Mouse (Mus musculus) limb, embryonic 12.5 days (tissue): ENCODE data around the gene Man1c1. TPM values are rescaled to one million over a fixed set of nuclear protein-coding genes. Genes with fewer than 3 reads are reported as not detected.

ENCODE experiments used
- ATAC-seq: fragments of 200-750 bp; cut with Nextera tagmentation; 2 replicates; pipeline ENCODE4 v1.8.0; 2017; ENCODE audit warnings: low read depth, moderate TSS enrichment; ENCODE audit not compliant: insufficient number of reproducible peaks, insufficient read depth, low FRiP score, low TSS enrichment
- H3K27ac ChIP-seq: fragments of 300-500 bp; sonication (generic); 2 replicates; pipeline ENCODE4 v1.5.1; 2016; ENCODE audit warnings: mild to moderate bottlenecking, moderate library complexity
- H3K27me3 ChIP-seq: fragments of 300-500 bp; sonication (generic); 2 replicates; pipeline ENCODE4 v1.6.1; 2016; ENCODE audit warnings: mild to moderate bottlenecking, moderate library complexity
- H3K36me3 ChIP-seq: fragments of 300-500 bp; sonication (generic); 2 replicates; pipeline ENCODE4 v1.6.1; 2016; ENCODE audit warnings: mild to moderate bottlenecking, moderate library complexity
- H3K4me1 ChIP-seq: fragments of 300-500 bp; sonication (generic); replicated peaks from 2 replicates; pipeline ENCODE4 v1.6.1; 2016
- H3K4me2 ChIP-seq: fragments of 300-500 bp; sonication (generic); 2 replicates; pipeline ENCODE4 v1.6.1; 2016; ENCODE audit warnings: mild to moderate bottlenecking, moderate library complexity
- H3K4me3 ChIP-seq: fragments of 300-500 bp; sonication (generic); replicated peaks from 2 replicates; pipeline ENCODE4 v1.5.1; 2016; ENCODE audit warnings: mild to moderate bottlenecking
- H3K9ac ChIP-seq: fragments of 300-500 bp; sonication (generic); replicated peaks from 2 replicates; pipeline ENCODE4 v1.6.1; 2016; ENCODE audit warnings: mild to moderate bottlenecking, moderate library complexity
- H3K9me3 ChIP-seq: fragments of 300-500 bp; sonication (generic); 2 replicates; pipeline ENCODE4 v1.6.1; 2016; ENCODE audit warnings: mild to moderate bottlenecking, moderate library complexity
- WGBS: fragments of 180-500 bp; shearing (Covaris S2); methylation state at CpG from one replicate; pipeline ENCODE4 v1.1.7; 2016; 5-methylcytosine and 5-hydroxymethylcytosine counted together
- polyA plus RNA-seq: library from polyadenylated mRNA; unstranded; fragments of >200 nt; fragmentation: Nextera tagmentation; extraction: Ambion mirVana; gene quantifications from 2 replicates; pipeline ENCODE4 v1.2.1, GENCODE M21; 2016

The Man1c1 gene
- polyA plus RNA-seq, 1 experiment from 2014 or later = 2.9 TPM

DNA sequence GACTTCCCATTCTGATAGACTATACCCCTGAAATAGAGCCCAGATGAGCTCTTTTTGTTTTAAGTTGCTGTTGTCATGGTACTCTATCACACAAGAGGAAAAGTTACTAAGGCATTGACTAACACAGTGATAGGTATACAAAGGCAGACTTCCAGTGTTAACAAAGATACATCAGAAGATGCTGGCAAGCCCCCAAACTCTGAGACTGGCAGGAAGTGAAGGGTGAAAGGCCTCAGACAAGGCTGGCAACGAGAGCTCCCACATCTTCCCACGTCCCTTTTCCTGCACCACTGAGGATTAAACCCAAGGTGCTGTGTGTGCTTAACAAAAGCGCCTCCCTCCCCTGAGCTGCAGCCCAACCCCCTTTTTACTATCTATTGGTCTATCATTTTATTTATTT lies 19.2 kb upstream of the Man1c1 start:
- H3K9ac ChIP-seq = no peak overlapping the region
- H3K4me3 ChIP-seq = no peak overlapping the region
- no peaks in the 10 kb centered on the region for H3K36me3 ChIP-seq
- 78% methylated on average over 3 of the region's 3 CpGs for WGBS
- no peaks in the 10 kb centered on the region for H3K4me1 ChIP-seq
- H3K4me2 ChIP-seq = no peak overlapping the region
- ATAC-seq = no peak
- H3K27me3 ChIP-seq = no peaks in the 10 kb centered on the region
- no peaks in the 10 kb centered on the region for H3K9me3 ChIP-seq
- H3K27ac ChIP-seq = no peak overlapping the region

DNA sequence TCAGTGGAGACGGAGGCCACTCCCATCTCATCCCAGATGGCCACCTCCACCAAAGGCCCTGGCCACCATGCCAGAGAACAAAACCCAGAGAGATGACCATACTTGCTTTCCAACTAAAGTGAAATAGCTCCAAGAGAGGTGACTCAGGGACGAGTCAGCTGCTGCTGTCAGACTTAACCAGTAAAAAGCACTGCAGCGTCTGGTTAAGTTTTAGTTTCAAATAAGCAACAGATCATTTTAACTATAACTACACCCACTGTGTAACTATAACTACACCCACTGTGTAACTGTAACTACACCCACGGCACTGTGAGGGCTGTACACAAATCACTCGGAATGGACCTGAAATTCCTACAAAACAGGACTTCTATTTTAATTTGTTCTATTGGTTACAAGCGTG lies 17.0 kb upstream of the Man1c1 start:
- no peak overlapping the region for H3K4me3 ChIP-seq
- no peak for ATAC-seq
- no peaks in the 10 kb centered on the region for H3K9me3 ChIP-seq
- H3K36me3 ChIP-seq = no peaks in the 10 kb centered on the region
- no peaks in the 10 kb centered on the region for H3K27me3 ChIP-seq
- no peak overlapping the region for H3K4me2 ChIP-seq
- no peak overlapping the region for H3K27ac ChIP-seq
- H3K9ac ChIP-seq = no peak overlapping the region
- no peaks in the 10 kb centered on the region for H3K4me1 ChIP-seq
- 85% methylated on average over 6 of the region's 6 CpGs for WGBS

DNA sequence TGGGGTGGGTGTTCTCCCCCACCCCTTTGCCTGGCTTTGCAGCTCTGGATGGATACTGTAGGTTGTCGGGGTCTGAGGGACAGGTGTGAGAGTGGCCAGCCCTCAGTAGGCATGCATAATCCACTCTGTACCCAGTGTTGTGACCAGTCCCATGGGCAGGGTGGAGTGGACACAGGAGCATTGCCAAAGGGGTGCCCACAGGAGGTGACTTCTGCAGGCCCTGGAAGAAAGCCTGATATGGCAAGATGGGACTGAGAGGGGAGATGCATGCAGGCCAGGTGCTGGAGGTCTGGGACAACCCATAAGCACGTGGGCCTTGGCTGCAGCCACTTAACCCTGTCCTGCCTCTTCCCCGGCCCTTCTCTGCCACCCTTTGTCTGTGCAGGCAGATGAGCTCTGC lies 16.3 kb upstream of the Man1c1 start:
- ATAC-seq = no peak
- Histone ChIP-seq H3K4me2 (no peak overlapping the region), H3K36me3 (no peaks in the 10 kb centered on the region), H3K4me1 (no peaks in the 10 kb centered on the region), H3K9me3 (no peaks in the 10 kb centered on the region), H3K27me3 (no peaks in the 10 kb centered on the region), H3K27ac (no peak overlapping the region), H3K4me3 (no peak overlapping the region), H3K9ac (no peak overlapping the region)
- WGBS = 68% methylated on average over 3 of the region's 3 CpGs

DNA sequence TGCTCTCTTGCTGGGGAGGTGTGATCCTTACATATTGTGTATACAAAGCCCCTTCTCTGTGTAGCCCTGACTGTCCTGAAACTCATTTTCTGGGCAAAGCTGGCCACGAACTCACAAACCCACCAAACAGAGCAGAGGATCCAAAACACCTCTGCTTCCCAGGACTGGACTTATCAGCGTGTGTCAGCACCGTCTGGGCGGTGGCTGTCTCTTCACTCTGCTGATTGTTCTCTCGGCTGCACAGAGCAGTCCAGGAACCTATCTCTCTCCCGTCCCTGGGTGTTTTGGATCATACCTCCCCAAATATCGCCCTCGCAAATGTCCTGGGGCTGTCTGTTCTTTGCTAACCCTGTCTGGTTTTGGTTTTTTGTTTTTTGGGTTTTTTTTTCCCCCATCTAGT lies 15.4 kb upstream of the Man1c1 start:
- Histone ChIP-seq H3K4me1 (no peaks in the 10 kb centered on the region), H3K4me2 (no peak overlapping the region), H3K36me3 (no peaks in the 10 kb centered on the region), H3K27ac (no peak overlapping the region), H3K4me3 (no peak overlapping the region), H3K27me3 (no peaks in the 10 kb centered on the region), H3K9ac (no peak overlapping the region), H3K9me3 (no peaks in the 10 kb centered on the region)
- 75% methylated on average over 8 of the region's 8 CpGs for WGBS
- no peak for ATAC-seq

- H3K9ac ChIP-seq = no peak overlapping the region
Observed at GRCm38 (mm10) chr4:134713937-134714336, 9.8 kb upstream of the Man1c1 start.

GRCm38 (mm10) chr4:134705311-134705710 lies 1.2 kb upstream of the Man1c1 start:
- Histone ChIP-seq H3K9ac (no peak overlapping the region; the same call in 1 of the 2 replicates), H3K4me3 (peak overlapping the region; percentile 64; the same call in 1 of the 2 replicates), H3K4me1 (peaks cover 31% of the 10 kb centered on the region), H3K4me2 (peak overlapping the region; percentile 99), H3K27ac (no peak overlapping the region), H3K9me3 (no peaks in the 10 kb centered on the region), H3K36me3 (no peaks in the 10 kb centered on the region), H3K27me3 (peaks cover 37% of the 10 kb centered on the region)
- 16% methylated on average over 5 of the region's 5 CpGs for WGBS
- ATAC-seq = no peak

More at GRCm38 (mm10) chr4:134713937-134714336, 9.8 kb upstream of the Man1c1 start:
- Histone ChIP-seq H3K27ac (no peak overlapping the region), H3K9me3 (no peaks in the 10 kb centered on the region), H3K4me1 (peaks cover 5% of the 10 kb centered on the region; the same call in 1 of the 2 replicates), H3K4me2 (peak overlapping the region; percentile 37; the same call in 1 of the 2 replicates), H3K36me3 (no peaks in the 10 kb centered on the region), H3K27me3 (no peaks in the 10 kb centered on the region), H3K4me3 (no peak overlapping the region)
- WGBS = 6% methylated on average over 8 of the region's 8 CpGs
- peak; percentile 88 for ATAC-seq

DNA sequence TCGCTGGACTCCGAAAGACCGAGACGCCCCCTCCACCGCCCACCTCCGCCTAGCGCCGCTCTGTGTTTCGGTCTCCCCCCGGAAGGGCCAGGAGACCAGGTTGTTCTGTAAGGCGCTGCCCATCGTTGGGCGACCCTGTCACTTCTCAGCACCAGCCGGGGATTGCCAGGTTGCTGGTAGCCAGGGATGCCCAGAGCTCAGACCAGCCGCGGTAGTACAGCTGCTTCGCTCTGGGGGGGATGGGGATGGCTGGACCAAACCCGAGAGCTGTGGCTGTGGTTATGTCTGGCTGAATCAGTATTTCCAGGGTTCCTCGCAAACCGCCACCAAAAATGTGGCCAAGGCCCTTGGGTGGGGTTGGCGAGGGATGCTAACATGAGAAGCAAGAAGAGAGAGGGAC lies 500 bp upstream of the Man1c1 start:
- WGBS = under 1% methylated on average over 21 of the region's 21 CpGs
- H3K36me3 ChIP-seq = no peaks in the 10 kb centered on the region
- peaks cover 41% of the 10 kb centered on the region for H3K27me3 ChIP-seq
- peak overlapping the region; percentile 99 for H3K4me2 ChIP-seq
- H3K4me3 ChIP-seq = peak overlapping the region; percentile 64
- peaks cover 31% of the 10 kb centered on the region for H3K4me1 ChIP-seq
- ATAC-seq = peak; percentile 8; the same call in 1 of the 2 replicates
- H3K27ac ChIP-seq = no peak overlapping the region
- H3K9me3 ChIP-seq = no peaks in the 10 kb centered on the region
- peak overlapping the region; percentile 42 for H3K9ac ChIP-seq

GRCm38 (mm10) chr4:134702981-134703834 lies 882 bp downstream of the Man1c1 start:
- no peak overlapping the region for H3K27ac ChIP-seq
- no peaks in the 10 kb centered on the region for H3K36me3 ChIP-seq
- H3K4me1 ChIP-seq = peaks cover 31% of the 10 kb centered on the region
- H3K4me3 ChIP-seq = peak overlapping the region; percentile 64
- peaks cover 41% of the 10 kb centered on the region for H3K27me3 ChIP-seq
- no peak for ATAC-seq
- H3K9ac ChIP-seq = peak overlapping the region; percentile 64
- H3K9me3 ChIP-seq = no peaks in the 10 kb centered on the region
- WGBS = under 1% methylated on average over 86 of the region's 90 CpGs
- H3K4me2 ChIP-seq = peak overlapping the region; percentile 99

- no peak overlapping the region for H3K27ac ChIP-seq
- peak overlapping the region; percentile 64; the same call in 1 of the 2 replicates for H3K4me3 ChIP-seq
- no peak for ATAC-seq
- H3K4me1 ChIP-seq = peaks cover 31% of the 10 kb centered on the region
- 34% methylated on average over 6 of the region's 6 CpGs for WGBS
- H3K9ac ChIP-seq = no peak overlapping the region
- H3K9me3 ChIP-seq = no peaks in the 10 kb centered on the region
- peak overlapping the region; percentile 99 for H3K4me2 ChIP-seq
- H3K36me3 ChIP-seq = no peaks in the 10 kb centered on the region
- peaks cover 38% of the 10 kb centered on the region for H3K27me3 ChIP-seq
Observed at GRCm38 (mm10) chr4:134701934-134702333, 2.2 kb downstream of the Man1c1 start.

GRCm38 (mm10) chr4:134700911-134701310 lies 3.2 kb downstream of the Man1c1 start:
- no peak overlapping the region for H3K9ac ChIP-seq
- no peaks in the 10 kb centered on the region for H3K36me3 ChIP-seq
- no peak for ATAC-seq
- no peak overlapping the region for H3K4me3 ChIP-seq
- H3K27me3 ChIP-seq = peaks cover 38% of the 10 kb centered on the region
- no peaks in the 10 kb centered on the region for H3K9me3 ChIP-seq
- no peak overlapping the region for H3K27ac ChIP-seq
- H3K4me1 ChIP-seq = peaks cover 31% of the 10 kb centered on the region
- WGBS = 88% methylated on average over 2 of the region's 2 CpGs
- H3K4me2 ChIP-seq = no peak overlapping the region

DNA sequence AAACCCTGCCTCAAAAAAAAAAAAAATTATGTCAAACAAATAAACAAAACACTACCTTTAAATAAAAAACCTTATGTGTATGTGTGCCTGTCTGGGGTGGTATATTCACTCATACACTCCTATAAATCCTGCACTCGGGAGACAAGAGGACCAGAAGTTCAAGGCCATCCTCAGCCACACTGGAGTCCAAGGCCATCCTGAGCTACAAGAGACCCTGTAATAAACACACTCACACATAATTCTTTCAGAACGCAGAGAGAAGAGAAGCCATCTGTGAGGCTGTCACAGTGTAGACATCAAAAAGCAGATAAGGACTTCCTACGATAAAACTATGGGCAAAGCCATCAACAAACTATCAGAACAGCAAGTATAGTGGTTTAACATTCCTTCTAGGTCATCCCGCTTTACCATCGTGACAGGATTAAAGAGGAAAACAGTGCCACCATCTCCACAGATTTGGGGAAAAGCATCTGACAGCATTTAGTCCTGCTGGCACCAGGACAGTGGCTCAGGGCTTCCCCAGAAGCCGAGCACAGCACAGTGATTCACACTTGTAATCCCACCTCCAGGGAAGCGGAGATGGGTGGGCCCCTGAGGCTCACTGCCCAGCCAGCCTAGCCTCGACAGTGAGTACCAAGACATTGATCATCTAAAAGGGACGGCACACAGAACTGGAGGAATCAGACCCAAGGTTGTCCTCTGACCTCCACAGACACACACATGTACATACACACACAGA lies 10.7 kb downstream of the Man1c1 start:
- no peak for ATAC-seq
- no peak overlapping the region for H3K27ac ChIP-seq
- WGBS = 76% methylated on average over 9 of the region's 9 CpGs

More for the DNA sequence above, 10.7 kb downstream of the Man1c1 start:
- H3K9ac ChIP-seq = no peak overlapping the region
- H3K4me2 ChIP-seq = no peak overlapping the region
- no peaks in the 10 kb centered on the region for H3K27me3 ChIP-seq
- no peaks in the 10 kb centered on the region for H3K4me1 ChIP-seq
- no peak overlapping the region for H3K4me3 ChIP-seq
- peaks cover 6% of the 10 kb centered on the region; the same call in 1 of the 2 replicates for H3K9me3 ChIP-seq
- peaks cover 5% of the 10 kb centered on the region; the same call in 1 of the 2 replicates for H3K36me3 ChIP-seq
